Mouse (Mus musculus): ENCODE data around the gene Agpat2. TPM values are rescaled to one million over a fixed set of nuclear protein-coding genes. Genes with fewer than 3 reads are reported as not detected.
A peak's percentile ranks its signal among the peaks of the same experiment; 100 is the strongest.

Gene Agpat2
- polyA plus RNA-seq, 1 experiment from 2014 or later: 20.6 TPM

GRCm38 (mm10) chr2:26553904-26554303 is 50.3 kb downstream of the Agpat2 start:
- H3K4me1 ChIP-seq (ENCODE audit: control insufficient read depth, insufficient read depth, low read length): peaks cover 22% of the 10 kb centered on the region
- no peak overlapping the region for H3K4me3 ChIP-seq (ENCODE audit: low read depth, low read length)
- no peaks in the 10 kb centered on the region for H3K36me3 ChIP-seq (ENCODE audit: control insufficient read depth, insufficient read depth, low read length)
- 79% methylated on average over 9 of the region's 9 CpGs for WGBS (ENCODE audit: insufficient replicate concordance)
- no peaks in the 10 kb centered on the region for H3K27me3 ChIP-seq (ENCODE audit: control insufficient read depth, insufficient read depth, low read length)
- no peak overlapping the region for H3K9ac ChIP-seq (ENCODE audit: low read depth, low read length)
- ATAC-seq (replicated peaks; ENCODE audit: insufficient number of reproducible peaks, low FRiP score, low TSS enrichment): no peak
- H3K27ac ChIP-seq (ENCODE audit: low read depth, low read length): no peak overlapping the region
- no peaks in the 10 kb centered on the region for H3K9me3 ChIP-seq (replicated peaks; ENCODE audit: control insufficient read depth, low read length)
- H3K4me2 ChIP-seq: no peak overlapping the region

DNA sequence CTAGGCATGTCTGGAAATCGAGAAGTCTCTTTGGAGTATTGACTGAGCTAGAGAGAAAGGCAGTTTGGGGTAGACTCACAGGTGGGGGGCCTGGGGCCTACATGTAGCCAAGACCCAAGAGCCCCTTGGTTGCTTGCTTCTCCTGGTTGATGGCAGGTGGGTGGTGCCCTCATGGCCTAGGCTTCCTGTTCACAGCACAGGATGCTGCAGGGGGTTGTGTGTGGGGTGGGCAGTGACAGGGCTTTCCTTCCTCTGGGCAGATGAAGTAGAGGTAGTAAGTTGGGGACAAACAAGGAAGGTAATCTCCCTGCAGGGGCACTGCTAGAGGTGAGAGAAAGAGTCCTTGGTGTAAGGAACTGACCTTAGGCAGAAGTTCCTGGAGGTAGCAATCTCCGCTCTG is 52.2 kb downstream of the Agpat2 start:
- H3K4me2 ChIP-seq: no peak overlapping the region
- H3K4me1 ChIP-seq (ENCODE audit: control insufficient read depth, insufficient read depth, low read length): peaks cover 28% of the 10 kb centered on the region
- H3K4me3 ChIP-seq (ENCODE audit: low read depth, low read length): no peak overlapping the region
- 81% methylated on average over 2 of the region's 2 CpGs for WGBS (ENCODE audit: insufficient replicate concordance)
- H3K9me3 ChIP-seq (replicated peaks; ENCODE audit: control insufficient read depth, low read length): no peaks in the 10 kb centered on the region
- no peak overlapping the region for H3K27ac ChIP-seq (ENCODE audit: low read depth, low read length)
- no peaks in the 10 kb centered on the region for H3K27me3 ChIP-seq (ENCODE audit: control insufficient read depth, insufficient read depth, low read length)
- H3K36me3 ChIP-seq (ENCODE audit: control insufficient read depth, insufficient read depth, low read length): no peaks in the 10 kb centered on the region
- ATAC-seq (replicated peaks; ENCODE audit: insufficient number of reproducible peaks, low FRiP score, low TSS enrichment): no peak
- H3K9ac ChIP-seq (ENCODE audit: low read depth, low read length): no peak overlapping the region

DNA sequence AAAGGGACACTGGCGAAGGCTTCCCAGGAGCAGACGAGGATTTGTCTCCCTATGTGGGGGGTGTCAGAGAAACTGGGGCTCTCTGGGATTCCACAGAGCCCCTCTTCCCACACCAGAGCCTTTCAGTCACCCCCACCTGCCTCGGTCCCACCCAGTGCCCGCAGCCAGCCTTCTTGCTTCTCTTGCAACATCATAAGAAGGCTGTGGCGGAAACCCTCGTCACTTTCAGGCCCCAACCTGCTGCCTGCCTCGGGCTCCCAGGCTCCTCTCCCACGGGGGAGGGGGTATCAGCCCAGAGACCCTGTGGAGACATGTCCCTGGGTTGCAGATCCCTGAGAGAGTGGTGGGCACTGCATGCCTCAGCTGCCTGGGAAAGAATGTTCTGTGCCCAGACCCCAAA is 52.8 kb downstream of the Agpat2 start:
- Histone ChIP-seq H3K4me3 (ENCODE audit: low read depth, low read length) (no peak overlapping the region), H3K27me3 (ENCODE audit: control insufficient read depth, insufficient read depth, low read length) (no peaks in the 10 kb centered on the region), H3K4me1 (ENCODE audit: control insufficient read depth, insufficient read depth, low read length) (peaks cover 23% of the 10 kb centered on the region), H3K27ac (ENCODE audit: low read depth, low read length) (no peak overlapping the region), H3K4me2 (no peak overlapping the region), H3K9me3 (replicated peaks; ENCODE audit: control insufficient read depth, low read length) (no peaks in the 10 kb centered on the region), H3K36me3 (ENCODE audit: control insufficient read depth, insufficient read depth, low read length) (no peaks in the 10 kb centered on the region), H3K9ac (ENCODE audit: low read depth, low read length) (no peak overlapping the region)
- 66% methylated on average over 8 of the region's 8 CpGs for WGBS (ENCODE audit: insufficient replicate concordance)
- no peak for ATAC-seq (replicated peaks; ENCODE audit: insufficient number of reproducible peaks, low FRiP score, low TSS enrichment)

DNA sequence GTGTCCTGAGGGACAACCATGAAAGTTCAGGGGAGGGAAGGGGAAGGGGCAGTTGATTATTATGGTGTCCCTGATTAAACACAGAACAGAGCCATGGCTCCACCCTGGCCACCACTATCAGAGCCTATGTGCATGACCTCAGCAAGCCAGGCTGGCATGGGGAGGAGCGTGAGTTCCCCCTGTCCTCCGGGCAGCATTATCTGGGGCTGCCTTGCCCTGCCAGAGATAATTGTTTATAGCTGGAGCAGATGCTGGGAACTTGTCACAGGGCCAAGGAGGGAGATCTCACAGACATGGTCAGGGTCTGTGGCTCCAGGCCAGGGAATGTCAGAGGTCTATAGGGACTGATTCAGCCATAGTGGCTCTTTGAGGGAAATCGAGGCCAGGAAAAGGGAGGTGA is 53.4 kb downstream of the Agpat2 start:
- H3K27ac ChIP-seq (ENCODE audit: low read depth, low read length): no peak overlapping the region
- ATAC-seq (replicated peaks; ENCODE audit: insufficient number of reproducible peaks, low FRiP score, low TSS enrichment): no peak
- no peaks in the 10 kb centered on the region for H3K27me3 ChIP-seq (ENCODE audit: control insufficient read depth, insufficient read depth, low read length)
- H3K4me1 ChIP-seq (ENCODE audit: control insufficient read depth, insufficient read depth, low read length): peaks cover 16% of the 10 kb centered on the region
- H3K9ac ChIP-seq (ENCODE audit: low read depth, low read length): no peak overlapping the region
- H3K36me3 ChIP-seq (ENCODE audit: control insufficient read depth, insufficient read depth, low read length): no peaks in the 10 kb centered on the region
- no peaks in the 10 kb centered on the region for H3K9me3 ChIP-seq (replicated peaks; ENCODE audit: control insufficient read depth, low read length)
- WGBS (ENCODE audit: insufficient replicate concordance): 48% methylated on average over 3 of the region's 3 CpGs
- H3K4me2 ChIP-seq: no peak overlapping the region
- no peak overlapping the region for H3K4me3 ChIP-seq (ENCODE audit: low read depth, low read length)

DNA sequence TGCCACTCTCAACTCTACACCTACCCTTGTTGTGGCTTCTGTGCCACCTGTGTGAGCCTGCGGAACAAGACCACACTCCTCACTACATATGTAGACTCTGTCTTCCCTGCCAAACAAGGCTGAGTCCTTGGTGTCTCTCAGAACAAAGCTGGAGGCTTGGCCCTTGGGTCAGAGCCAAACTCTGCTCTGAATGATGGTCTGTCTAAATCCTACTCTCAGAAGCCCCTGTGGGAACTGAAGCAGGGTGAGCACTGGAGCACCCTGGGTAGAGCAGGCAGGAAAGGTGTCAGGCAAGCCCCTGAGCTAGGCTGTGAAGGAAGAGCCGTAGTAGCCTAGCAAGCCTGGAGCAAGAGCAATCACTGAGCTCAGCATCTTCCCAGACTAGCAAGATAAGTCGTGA is 54.0 kb downstream of the Agpat2 start:
- no peak overlapping the region for H3K9ac ChIP-seq (ENCODE audit: low read depth, low read length)
- peaks cover 16% of the 10 kb centered on the region for H3K4me1 ChIP-seq (ENCODE audit: control insufficient read depth, insufficient read depth, low read length)
- H3K36me3 ChIP-seq (ENCODE audit: control insufficient read depth, insufficient read depth, low read length): no peaks in the 10 kb centered on the region
- H3K4me2 ChIP-seq: no peak overlapping the region
- no peak for ATAC-seq (replicated peaks; ENCODE audit: insufficient number of reproducible peaks, low FRiP score, low TSS enrichment)
- no peak overlapping the region for H3K27ac ChIP-seq (ENCODE audit: low read depth, low read length)
- no peaks in the 10 kb centered on the region for H3K9me3 ChIP-seq (replicated peaks; ENCODE audit: control insufficient read depth, low read length)
- no peaks in the 10 kb centered on the region for H3K27me3 ChIP-seq (ENCODE audit: control insufficient read depth, insufficient read depth, low read length)
- no peak overlapping the region for H3K4me3 ChIP-seq (ENCODE audit: low read depth, low read length)
- WGBS (ENCODE audit: insufficient replicate concordance): 43% methylated on average over 3 of the region's 3 CpGs

- Histone ChIP-seq H3K9ac (ENCODE audit: low read depth, low read length) (no peak overlapping the region), H3K36me3 (ENCODE audit: control insufficient read depth, insufficient read depth, low read length) (no peaks in the 10 kb centered on the region), H3K4me3 (ENCODE audit: low read depth, low read length) (no peak overlapping the region), H3K27ac (ENCODE audit: low read depth, low read length) (no peak overlapping the region), H3K9me3 (replicated peaks; ENCODE audit: control insufficient read depth, low read length) (no peaks in the 10 kb centered on the region), H3K4me1 (ENCODE audit: control insufficient read depth, insufficient read depth, low read length) (peaks cover 16% of the 10 kb centered on the region), H3K4me2 (no peak overlapping the region), H3K27me3 (ENCODE audit: control insufficient read depth, insufficient read depth, low read length) (no peaks in the 10 kb centered on the region)
- WGBS (ENCODE audit: insufficient replicate concordance): 74% methylated on average over 10 of the region's 10 CpGs
- no peak for ATAC-seq (replicated peaks; ENCODE audit: insufficient number of reproducible peaks, low FRiP score, low TSS enrichment)
These were observed 54.4 kb downstream of the Agpat2 start for GRCm38 (mm10) chr2:26549801-26550200.

- Histone ChIP-seq H3K9ac (ENCODE audit: low read depth, low read length) (no peak overlapping the region), H3K27ac (ENCODE audit: low read depth, low read length) (0 out of 2 replicates have a peak overlapping the region, but pooled peaks have one; percentile 11), H3K4me1 (ENCODE audit: control insufficient read depth, insufficient read depth, low read length) (peaks cover 25% of the 10 kb centered on the region)
These were observed 56.7 kb downstream of the Agpat2 start for GRCm38 (mm10) chr2:26547481-26547880.

DNA sequence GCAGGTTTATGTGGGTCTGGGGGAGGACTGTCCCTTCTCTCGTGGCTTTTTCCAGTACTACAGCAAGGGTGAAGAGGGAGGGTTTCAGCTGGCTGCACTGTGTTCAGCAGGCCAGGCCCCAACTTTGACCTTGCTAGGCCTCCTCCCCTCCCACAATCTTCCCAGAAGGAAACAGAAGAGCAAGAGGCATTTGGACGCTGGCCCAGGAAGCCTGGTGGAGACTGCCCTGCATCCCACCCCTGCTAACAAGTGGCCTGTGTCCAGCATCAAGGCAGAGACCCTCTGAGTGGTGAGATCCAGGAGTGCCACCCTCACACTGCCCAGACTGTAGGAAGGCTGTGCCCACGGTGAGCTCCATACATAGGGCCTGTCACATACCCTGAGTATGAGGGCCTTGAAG is 60.0 kb downstream of the Agpat2 start:
- Histone ChIP-seq H3K4me1 (ENCODE audit: control insufficient read depth, insufficient read depth, low read length) (peaks cover 17% of the 10 kb centered on the region), H3K36me3 (ENCODE audit: control insufficient read depth, insufficient read depth, low read length) (no peaks in the 10 kb centered on the region), H3K4me3 (ENCODE audit: low read depth, low read length) (no peak overlapping the region), H3K4me2 (no peak overlapping the region), H3K9me3 (replicated peaks; ENCODE audit: control insufficient read depth, low read length) (no peaks in the 10 kb centered on the region), H3K9ac (ENCODE audit: low read depth, low read length) (no peak overlapping the region), H3K27me3 (ENCODE audit: control insufficient read depth, insufficient read depth, low read length) (no peaks in the 10 kb centered on the region), H3K27ac (ENCODE audit: low read depth, low read length) (no peak overlapping the region)
- WGBS (ENCODE audit: insufficient replicate concordance): 35% methylated on average over 3 of the region's 3 CpGs
- ATAC-seq (replicated peaks; ENCODE audit: insufficient number of reproducible peaks, low FRiP score, low TSS enrichment): peak; percentile 41; the same call in 1 of the 2 replicates

More at GRCm38 (mm10) chr2:26547481-26547880, 56.7 kb downstream of the Agpat2 start:
- ATAC-seq (replicated peaks; ENCODE audit: insufficient number of reproducible peaks, low FRiP score, low TSS enrichment): no peak
- no peaks in the 10 kb centered on the region for H3K9me3 ChIP-seq (replicated peaks; ENCODE audit: control insufficient read depth, low read length)
- no peak overlapping the region for H3K4me3 ChIP-seq (ENCODE audit: low read depth, low read length)
- H3K36me3 ChIP-seq (ENCODE audit: control insufficient read depth, insufficient read depth, low read length): no peaks in the 10 kb centered on the region
- H3K4me2 ChIP-seq: no peak overlapping the region
- no peaks in the 10 kb centered on the region for H3K27me3 ChIP-seq (ENCODE audit: control insufficient read depth, insufficient read depth, low read length)
- WGBS (ENCODE audit: insufficient replicate concordance): 29% methylated on average over 2 of the region's 2 CpGs

- Histone ChIP-seq H3K36me3 (ENCODE audit: control insufficient read depth, insufficient read depth, low read length) (no peaks in the 10 kb centered on the region), H3K4me2 (no peak overlapping the region), H3K27me3 (ENCODE audit: control insufficient read depth, insufficient read depth, low read length) (no peaks in the 10 kb centered on the region), H3K4me1 (ENCODE audit: control insufficient read depth, insufficient read depth, low read length) (peaks cover 17% of the 10 kb centered on the region), H3K4me3 (ENCODE audit: low read depth, low read length) (no peak overlapping the region), H3K9me3 (replicated peaks; ENCODE audit: control insufficient read depth, low read length) (no peaks in the 10 kb centered on the region), H3K27ac (ENCODE audit: low read depth, low read length) (0 out of 2 replicates have a peak overlapping the region, but pooled peaks have one; percentile 36), H3K9ac (ENCODE audit: low read depth, low read length) (no peak overlapping the region)
- 63% methylated on average over 8 of the region's 8 CpGs for WGBS (ENCODE audit: insufficient replicate concordance)
- ATAC-seq (replicated peaks; ENCODE audit: insufficient number of reproducible peaks, low FRiP score, low TSS enrichment): no peak
These were observed 60.4 kb downstream of the Agpat2 start for GRCm38 (mm10) chr2:26543768-26544167.
